Mouse (Mus musculus) T-helper 1 cell (primary cell): Measurements from ENCODE around the gene Xylt1.

Experiments used
- in situ Hi-C: fragments of 300-600 bp; cut with MboI, MseI; formaldehyde crosslinking; loops from one replicate; pipeline ENCODE4 v1.15.1; 2025; ENCODE audit warnings: high pct_unique_total_duplicates

The Xylt1 gene

DNA sequence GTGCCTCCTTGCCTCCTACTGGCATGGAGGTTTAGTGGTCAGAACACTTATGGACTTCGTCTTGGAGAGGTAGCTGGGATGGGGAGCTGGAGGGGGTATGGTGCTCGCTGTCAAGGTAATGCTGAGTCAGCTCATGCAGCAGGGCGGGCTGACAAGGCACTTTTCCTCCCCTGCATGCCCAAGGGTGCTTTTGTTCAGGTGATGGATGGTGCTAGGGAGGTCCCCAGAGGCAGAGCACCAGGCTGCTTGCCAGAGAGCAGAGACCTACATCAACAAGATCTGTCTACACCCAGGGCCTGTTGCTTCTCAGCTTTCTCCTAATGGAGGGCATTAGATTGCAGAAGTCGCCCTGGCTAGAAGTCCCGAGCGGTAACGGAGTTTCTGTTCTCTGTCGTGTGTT is 127.3 kb downstream of the Xylt1 start:
- in situ Hi-C loops: no loop called here

DNA sequence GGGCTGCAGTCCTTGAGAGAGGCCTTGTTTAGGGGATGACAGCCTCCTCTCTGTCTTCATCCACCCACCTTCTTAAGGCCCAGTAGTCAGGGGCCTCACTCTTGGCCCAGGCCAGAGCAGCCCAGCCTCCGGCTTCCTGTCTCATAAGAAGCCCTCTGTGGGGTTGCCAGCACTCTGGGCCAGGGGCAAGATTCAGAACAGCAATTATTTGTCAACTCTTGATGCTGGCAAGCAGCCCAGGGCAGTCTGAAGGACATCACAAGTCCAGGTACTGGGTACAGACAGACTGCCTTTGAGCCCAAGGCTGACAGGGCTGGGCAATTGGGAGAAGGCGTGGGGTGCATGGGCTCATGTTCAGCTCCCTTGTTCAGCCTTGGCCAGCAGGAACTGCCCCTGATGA is 129.3 kb downstream of the Xylt1 start:
- in situ Hi-C loops: no loop called here

DNA sequence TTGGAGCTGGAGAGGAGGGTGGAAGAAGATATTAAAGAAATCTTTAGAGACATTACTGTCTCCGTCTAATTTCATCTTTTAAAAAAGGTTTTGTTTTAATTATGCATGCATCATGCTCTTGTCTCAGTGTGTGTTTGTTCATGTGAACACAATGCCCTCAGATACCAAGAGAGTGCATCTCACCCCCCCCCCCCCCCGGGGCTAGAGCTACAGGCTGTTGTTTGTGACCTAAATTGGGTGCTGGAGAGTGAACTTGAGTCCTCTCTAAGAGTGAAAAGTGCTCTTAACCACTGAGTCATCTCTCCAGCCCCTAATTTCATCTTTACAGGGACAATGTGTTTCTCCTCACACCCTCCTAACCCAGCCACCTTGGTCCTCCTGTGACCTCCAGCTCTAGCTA is 131.5 kb downstream of the Xylt1 start:
- in situ Hi-C loops: no loop called here

DNA sequence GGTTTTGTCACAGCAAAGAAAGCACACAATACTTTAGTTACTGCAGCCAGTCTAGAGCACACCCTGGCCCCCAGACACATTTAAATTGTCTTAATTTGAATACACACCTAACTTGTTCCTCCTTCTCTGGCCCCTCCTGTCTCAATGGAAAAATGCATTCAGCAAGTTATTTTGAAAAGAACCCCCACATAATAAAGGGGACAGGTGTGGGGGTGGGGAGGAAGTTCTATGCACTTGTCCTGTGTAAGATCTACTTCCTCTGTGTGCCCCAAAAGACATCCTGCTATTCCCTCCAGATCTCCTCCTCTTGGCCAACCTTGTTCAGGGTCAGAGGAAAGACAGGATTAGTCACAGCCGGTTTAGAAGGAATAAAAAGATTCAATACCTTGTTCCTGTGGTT is 135.0 kb downstream of the Xylt1 start:
- in situ Hi-C loops: no loop called here

DNA sequence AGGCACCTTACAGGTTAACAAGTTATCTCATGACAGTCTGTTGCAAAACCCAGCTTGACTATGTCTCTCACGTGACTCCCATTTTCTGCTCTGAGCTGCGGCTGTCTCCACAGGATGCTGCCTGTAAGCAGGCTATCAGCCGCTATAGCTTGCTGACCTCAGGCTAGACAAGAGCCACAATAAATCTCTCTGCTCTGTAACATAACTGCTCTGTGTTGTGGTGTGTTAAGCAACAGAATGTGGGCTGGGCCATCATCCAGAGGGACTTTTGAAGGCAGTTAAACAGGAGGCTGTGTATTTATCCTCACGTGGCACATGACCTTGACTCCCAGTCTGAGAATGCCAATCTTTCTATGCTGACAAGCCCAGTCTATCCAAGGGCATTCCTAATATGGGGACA is 136.1 kb downstream of the Xylt1 start:
- in situ Hi-C loops: no loop called here

DNA sequence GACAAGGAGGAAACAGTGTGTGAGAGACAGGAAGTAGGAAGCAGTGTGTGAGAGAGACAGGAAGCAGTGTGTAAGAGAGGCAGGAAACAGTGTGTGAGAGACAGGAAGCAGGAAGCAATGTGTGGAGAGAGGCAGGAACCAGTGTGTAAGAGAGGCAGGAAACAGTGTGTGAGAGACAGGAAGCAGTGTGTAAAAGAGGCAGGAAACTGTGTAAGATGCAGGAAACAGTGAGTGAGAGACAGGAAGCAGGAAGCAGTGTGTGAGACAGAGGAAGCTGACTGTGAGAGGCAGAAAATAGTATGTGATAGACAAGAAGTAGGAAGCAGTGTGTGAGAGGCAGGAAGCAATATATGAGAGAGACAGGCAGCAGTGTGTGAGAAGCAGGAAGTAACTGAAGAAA is 140.6 kb downstream of the Xylt1 start:
- in situ Hi-C loops: no loop called here

DNA sequence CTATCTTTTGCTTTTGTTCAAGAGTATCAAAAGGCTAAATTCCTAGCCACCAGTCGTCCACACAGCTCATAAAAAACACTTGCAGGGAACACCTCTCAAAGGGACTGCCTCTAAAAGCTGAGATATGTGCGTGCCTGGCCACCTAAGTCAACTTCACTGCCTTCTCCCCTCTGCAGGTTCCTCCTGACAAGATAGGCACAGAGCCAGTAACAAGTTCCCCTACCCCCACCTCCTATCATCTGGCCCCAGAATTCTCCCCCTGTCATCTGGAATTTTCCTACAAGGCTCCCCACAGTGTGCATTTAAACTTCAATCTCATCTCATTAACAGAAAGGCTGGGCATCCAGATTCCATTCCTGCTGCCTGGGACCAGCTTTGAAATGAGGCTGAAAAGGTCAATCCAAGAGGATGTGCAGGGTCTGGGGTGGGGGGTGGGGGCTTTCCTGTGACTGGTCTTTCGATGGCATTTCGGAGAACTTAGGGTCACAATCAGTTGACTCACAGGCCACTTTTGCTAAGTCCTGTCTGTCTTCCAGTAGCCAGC is 141.4 kb downstream of the Xylt1 start:
- in situ Hi-C loops: no loop called here

DNA sequence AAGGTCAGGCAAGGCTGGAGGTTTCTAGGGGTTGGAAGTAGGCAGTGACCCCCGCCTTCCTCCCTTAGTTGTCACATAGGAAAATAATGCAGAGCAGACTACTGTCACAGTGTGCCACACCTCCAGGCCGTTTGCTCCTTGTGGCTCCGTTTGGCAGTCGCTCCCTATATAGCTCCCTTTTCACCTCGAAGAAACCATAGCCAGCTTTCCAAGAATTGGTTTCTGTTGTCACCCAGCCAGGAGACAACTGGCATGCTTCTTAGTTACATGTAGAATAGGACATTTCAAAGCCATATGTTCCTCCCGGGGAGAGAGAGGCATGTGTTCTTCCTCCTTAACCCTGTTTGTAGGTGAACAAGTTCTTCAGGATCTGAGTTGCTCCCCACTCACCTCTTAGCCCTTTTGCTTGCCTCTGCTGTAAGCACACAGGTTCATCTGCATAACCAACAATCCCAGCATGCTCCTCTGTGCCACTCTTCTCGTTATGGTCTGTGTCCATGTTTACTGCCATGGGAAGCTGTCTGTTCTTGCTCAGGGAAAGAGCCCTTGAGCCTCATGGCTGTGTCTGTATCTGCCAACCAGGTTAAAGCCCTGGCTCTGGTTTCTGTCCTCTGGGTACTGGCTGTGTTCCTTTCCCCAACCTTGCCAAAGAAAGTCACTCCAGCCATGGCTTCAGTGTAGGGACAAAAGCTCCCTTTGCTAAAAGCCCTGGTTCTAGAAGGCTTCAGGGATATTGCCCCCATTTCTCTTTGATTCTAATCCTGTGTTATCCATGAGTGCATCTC is 143.8 kb downstream of the Xylt1 start:
- in situ Hi-C loops: no loop called here

DNA sequence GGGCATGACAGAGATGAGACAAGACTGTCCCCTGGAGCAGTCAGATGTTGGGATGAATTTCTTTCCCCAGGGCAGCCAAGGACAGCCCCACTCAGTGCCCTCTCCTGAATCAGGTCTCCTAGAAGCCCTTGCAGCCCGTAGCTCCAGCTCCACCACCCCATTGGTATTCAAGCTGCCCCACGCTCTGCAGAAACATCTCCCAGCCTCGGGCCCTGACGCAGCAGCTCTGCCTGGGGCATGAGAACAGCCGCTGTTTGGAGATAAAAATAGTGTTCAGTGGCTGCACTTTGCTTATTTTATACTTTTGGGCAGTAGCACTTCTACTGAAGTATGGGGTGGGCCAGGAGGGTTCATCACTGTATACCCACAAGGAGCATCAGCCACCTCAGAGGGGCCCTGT is 144.9 kb downstream of the Xylt1 start:
- in situ Hi-C loops: no loop called here

DNA sequence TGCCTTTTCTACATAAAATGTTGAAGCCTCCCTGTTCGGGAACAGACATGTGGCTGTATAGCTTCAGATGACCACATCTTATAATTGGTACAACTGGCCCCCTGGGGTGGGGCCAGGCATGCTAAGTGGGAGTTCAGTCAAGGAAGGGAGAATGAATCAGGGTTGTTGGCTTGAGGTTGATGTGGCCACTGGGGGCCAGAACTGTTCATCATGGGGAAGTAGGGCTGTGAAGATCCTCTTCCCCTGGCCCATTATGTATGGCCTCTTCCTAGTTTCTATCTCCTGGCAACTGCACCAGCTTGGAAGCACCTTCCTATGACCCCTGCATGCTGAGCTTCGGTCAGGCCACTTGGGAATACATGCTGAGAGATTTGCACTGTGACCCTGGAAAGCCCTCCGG is 145.8 kb downstream of the Xylt1 start:
- in situ Hi-C loops: no loop called here

DNA sequence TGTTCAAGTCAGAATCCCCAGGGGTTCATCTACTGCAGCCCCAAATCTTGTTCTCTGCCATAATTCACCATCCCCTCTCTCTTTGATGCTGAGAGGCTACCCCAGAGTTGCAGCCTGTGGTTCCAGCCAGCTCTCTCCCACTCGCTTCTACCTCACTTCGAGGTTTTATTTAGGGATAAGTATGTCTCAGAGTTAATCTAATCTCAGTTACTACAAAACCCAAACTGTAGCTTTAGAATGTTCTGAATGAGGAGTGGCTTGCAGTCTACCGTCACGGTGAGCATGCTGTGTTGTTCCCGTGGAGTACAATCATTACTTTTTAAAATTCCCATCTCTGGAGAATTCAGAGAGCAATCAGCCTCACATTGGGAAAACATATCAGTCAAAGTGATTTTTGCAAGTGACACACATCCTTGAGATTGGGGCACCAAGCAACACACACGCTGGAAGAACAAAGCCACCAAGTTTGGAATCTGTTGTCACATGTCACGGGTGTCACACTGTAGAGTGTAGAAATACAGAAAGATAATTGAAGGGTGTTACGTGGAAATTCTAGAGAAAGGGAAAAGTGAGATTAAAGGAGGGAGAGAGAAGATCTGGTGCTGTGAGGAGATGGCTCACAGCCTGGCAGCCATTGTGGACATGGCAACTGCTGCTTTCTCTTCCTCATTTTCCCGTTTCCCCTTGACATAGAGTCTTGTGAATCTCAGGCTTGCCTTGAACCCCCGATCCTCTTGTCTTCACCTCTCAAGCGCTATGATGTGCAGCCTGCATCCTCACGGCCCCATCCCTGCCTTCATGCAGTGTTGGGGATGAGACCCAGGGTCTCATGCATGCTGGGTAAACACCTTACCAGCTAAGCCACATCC is 149.2 kb downstream of the Xylt1 start:
- in situ Hi-C loops: no loop called here

DNA sequence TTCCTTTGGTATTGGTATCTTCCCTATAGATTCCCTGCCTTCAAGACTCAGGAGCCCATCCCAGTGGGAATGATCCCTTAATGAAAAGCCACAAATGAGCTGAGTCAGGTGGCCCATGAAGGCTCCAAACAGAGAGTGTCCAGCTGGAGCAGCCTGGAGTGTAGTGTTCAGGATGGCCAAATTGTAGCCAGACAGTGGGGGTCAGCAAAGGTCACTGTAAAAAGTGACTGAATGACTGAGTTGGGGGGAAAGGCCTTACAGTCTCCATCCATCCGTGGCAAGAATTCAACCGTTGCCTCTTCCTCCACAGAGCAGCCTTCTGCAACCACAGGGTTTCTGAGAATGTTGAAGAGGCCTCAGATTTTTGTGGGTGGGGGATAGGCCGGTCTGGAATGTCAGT is 151.9 kb downstream of the Xylt1 start:
- in situ Hi-C loops: no loop called here

DNA sequence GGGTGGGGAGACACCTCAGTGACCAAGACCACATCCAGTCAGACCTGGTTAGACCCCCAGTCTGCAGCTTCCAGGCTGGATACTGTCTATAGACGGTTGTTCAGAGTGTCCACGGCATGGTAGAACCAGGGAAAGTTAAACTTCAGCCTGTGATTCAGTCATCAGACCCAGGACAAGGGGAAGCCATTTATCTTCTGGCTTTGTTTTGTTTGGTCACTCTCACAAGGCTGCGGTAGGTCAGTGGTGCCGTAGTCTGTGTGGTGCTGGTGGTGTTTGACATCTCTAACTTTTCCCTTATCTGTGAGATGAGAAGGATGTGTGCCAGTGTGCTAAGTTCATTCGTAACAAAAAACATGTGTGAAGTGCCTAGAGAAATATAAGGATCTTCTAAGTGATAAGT is 152.4 kb downstream of the Xylt1 start:
- in situ Hi-C loops: no loop called here

DNA sequence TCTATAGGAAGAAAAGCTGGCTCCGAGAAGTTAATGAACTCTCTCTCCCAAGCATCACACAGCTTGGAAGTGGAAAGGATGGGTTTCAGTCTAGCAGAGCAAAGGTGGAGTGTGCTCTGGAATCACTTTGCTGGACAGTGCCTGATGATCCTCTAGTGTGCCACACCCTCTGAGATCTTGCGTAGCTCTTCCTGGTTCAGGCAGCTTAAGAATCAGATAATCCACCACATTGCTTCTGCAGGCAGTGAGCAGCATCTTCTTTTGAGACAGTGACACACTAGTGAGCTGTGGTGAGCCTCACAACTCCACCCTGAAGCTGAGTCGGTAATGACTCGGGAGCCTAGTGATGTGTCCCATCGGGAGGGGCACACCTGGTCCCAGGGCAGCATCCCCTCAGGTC is 159.2 kb downstream of the Xylt1 start:
- in situ Hi-C loops: no loop called here

DNA sequence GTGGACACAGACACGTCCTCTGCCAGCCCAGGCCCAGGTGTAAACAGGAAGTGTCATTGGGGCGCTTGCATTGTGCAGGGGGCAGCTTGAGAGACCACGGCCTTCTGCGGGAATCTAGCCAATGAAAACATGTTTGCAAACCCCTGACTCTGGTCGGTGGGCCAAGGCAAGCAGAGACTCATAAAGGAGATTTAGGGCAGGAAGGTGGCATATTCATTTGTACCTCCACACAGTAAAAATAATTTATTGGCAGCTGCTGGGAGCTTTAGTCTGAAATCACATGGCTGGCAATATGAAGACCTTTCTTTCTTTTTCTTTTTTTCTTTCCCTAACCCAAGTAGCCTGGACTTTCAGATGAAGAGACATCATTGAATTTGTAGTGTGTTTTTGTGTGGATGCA is 159.6 kb downstream of the Xylt1 start:
- in situ Hi-C loops: no loop called here

DNA sequence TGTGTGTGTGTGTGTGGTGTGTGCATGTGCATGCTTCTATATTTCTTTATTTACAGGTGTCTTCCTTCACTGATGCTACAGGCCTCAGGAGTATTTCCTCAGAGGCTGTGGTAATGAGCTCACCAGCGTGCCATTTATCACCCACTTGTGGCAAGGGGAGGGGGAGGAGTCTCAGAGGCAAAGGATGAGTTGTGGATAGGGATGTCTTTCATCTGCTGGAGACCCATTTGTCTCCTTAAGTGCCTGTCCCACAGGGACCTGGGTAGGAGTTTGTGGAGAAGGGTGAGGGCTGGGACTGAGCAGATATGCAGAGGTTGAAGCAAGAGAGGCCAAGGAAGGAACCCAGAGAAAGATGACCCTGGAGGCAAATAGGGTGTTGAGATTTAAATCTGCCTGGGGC is 160.3 kb downstream of the Xylt1 start:
- in situ Hi-C loops: no loop called here

DNA sequence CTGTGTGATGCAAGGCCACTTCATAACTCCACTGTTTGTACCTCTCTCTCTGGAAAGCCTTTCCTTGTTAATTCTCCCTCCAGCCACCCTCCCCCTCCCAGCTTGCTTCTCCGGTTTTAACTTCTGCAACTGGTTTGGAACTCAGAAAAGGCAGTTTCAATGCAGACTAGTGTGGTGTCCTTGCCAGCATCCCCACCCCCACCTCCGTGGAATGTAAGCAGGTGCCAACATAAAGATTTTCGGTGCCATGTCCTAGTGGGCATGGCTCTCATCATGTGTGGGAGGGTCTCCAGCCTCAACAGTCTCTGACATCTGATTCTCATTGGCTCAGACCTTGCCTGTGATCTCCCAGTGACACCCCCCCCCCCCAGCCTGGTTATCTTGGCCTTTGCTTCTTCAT is 160.9 kb downstream of the Xylt1 start:
- in situ Hi-C loops: no loop called here

DNA sequence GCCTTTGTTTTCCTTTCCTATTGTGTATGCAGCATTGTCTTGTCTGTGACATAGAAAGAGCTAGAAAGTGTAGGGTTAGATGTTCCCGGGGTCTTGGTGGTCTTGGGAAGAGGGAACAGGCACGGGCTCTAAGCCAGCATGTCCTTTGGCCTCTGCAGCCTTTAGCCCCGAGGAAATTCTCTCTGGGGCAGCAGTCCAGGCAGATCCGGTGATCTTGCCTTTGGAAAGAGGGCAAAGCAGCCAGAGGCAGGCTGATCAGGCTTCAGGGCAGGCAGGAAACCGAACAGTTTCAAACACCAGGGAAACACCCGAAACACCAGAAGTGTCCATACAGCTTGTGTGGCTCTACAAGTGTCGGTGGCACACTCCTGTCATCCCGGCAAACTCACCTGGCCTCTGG is 162.3 kb downstream of the Xylt1 start:
- in situ Hi-C loops: no loop called here

DNA sequence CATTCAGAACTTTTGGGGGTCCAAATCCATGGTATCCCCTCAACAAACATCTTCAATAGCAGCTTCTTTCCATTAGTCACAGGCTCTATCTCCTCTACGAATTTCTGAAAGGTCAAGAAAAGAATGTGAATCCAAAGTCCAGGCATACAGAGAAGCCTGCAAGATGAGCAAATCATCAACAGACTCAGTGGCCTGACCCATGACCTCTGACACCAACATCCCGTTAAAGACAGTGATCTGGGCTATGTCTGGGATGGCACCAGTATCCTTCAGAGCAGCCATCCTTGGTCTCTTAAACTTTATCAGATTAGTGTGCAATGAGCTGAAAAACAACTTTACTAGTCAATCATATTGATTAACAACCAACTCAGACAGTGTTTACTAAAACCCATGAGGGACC is 163.3 kb downstream of the Xylt1 start:
- in situ Hi-C loops: no loop called here

DNA sequence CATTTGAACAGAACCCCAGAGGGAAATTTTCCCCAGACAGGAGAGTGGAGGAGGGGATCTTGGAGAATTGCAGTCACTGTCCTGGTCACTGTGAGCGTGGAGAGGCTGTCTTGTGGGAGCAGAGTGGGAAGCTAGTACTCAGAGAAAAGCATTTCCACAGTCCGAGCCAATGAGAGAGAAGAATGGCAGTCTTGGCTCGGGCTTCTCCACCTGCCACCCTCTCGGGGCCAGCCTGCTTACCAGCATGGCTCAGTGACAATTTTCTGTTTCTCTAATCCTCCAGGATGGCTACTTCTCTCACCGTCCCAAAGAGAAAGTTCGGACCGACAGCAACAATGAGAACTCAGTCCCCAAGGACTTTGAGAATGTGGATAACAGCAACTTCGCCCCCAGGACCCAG is 167.5 kb downstream of the Xylt1 start:
- in situ Hi-C loops: no loop called here

DNA sequence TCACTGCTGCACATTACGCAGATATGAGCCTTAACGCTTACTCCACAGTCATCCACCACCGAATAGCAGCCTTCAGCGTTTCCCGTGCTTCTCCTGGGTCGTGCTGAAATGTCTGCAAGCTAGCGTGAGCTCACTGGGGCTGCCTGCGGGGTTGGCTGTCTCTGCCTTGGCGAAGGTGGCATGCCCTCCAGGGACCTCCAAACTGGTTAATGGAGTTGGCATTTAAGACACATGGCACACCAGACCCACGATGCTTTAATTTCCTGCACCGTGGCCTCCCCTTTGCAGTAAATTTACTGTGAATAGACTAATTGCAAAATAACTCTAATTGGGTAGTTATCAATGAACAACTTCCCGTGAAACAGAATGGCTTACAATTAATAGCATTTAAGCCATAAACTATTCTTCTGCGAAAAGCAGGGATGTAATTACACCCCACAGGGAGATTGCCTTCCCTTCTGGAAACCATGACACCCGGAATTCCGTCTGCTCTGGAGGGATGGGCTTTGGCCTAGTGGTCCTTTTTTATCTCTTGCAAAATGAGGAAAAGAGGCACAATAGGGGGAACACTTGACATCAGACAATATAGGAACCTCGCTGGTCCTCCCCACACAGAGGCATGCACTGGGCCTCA is 170.3 kb downstream of the Xylt1 start:
- in situ Hi-C loops: no loop called here

DNA sequence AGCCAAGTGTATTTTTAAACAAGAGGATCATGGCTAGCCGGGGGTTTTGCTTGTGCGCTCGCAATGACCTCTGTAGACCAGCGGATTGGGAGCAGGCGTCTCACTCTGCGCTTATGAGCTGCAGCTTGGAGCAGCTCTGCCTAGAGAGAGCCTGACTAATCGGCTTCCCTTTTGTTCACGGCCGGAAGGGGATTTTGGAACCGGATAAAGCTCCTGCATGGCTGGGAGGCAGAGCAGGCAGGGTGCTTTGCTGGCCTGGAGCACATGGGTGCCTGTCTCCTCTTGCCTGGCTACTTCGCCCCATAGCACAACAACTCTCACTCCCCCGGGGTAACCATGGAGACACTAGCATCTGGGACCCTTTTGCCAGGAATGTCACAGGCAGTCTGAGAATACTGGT is 172.4 kb downstream of the Xylt1 start:
- in situ Hi-C loops: no loop called here
